Mouse (Mus musculus) left cerebral cortex, postnatal 14 days (tissue): ENCODE results near the gene Evc. TPM values are rescaled to one million over a fixed set of nuclear protein-coding genes. Genes with fewer than 3 reads are reported as not detected.
A peak's percentile ranks its signal among the peaks of the same experiment; 100 is the strongest.

Experiments used
- DNase-seq, 2 experiments: peaks; one replicate each; pipeline ENCODE4 v3.0.0; 2021 to 2022; ENCODE audit warnings: low spot score in 2 of 2, mixed read lengths in 1 of 2
- intact Hi-C: fragments of 180-260 bp; cut with DNase I; formaldehyde crosslinking; loops from one replicate; pipeline ENCODE4 v1.15.1; 2025
- total RNA-seq, 2 experiments: library from RNA; stranded (reverse); gene quantifications; 2 replicates each; pipeline ENCODE4 v1.2.3; 2021

The Evc gene
- total RNA-seq, 2 experiments from 2014 or later: 3.7 to 6.1 TPM

DNA sequence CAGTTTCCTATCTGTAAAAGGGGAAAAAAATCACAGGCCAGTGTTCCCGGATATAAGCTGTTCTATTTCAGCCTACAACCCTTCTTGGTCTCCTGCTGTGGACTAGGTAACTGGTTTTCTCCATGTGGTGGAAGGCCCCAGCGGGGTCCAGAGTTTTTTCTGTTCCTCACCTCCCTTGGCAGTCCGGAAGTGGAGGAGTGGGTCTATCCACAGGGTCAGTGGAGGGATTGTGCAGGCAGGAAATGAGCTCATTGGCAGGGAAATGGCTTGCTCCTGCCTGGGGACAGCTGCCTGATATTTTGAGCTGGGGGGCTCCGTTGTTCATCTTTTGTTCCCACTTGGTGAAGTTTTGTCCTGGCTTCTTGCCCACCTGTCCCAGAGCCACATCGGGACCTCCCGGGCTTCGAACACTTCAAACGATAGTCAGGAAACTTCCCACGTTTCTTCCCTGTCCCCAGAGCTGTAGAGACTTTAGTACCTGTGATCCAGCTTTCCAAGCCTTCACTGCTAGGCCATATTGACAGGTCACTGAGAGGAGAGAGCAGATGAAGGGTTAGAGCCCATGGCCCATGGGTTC lies 91.9 kb downstream of the Evc start:
- DNase-seq: no peak
- intact Hi-C loops: loop anchor here (2.0 kb wide), 1 partner anchor 44 kb away; no protein-coding TSS in a partner anchor

- DNase-seq: peak; percentile 76 to 79
- intact Hi-C loops: loop anchor here (2.0 kb wide), 1 partner anchor 45 kb away; no protein-coding TSS in a partner anchor
Measured at GRCm38 (mm10) chr5:37244161-37244560, 92.5 kb downstream of the Evc start.

- peak in 1 of 2 experiments; percentile 47 for DNase-seq
- intact Hi-C loops: loop anchor here (2.0 kb wide), 1 partner anchor 67 kb away; no protein-coding TSS in a partner anchor
Measured at GRCm38 (mm10) chr5:37243169-37243886, 93.4 kb downstream of the Evc start.

DNA sequence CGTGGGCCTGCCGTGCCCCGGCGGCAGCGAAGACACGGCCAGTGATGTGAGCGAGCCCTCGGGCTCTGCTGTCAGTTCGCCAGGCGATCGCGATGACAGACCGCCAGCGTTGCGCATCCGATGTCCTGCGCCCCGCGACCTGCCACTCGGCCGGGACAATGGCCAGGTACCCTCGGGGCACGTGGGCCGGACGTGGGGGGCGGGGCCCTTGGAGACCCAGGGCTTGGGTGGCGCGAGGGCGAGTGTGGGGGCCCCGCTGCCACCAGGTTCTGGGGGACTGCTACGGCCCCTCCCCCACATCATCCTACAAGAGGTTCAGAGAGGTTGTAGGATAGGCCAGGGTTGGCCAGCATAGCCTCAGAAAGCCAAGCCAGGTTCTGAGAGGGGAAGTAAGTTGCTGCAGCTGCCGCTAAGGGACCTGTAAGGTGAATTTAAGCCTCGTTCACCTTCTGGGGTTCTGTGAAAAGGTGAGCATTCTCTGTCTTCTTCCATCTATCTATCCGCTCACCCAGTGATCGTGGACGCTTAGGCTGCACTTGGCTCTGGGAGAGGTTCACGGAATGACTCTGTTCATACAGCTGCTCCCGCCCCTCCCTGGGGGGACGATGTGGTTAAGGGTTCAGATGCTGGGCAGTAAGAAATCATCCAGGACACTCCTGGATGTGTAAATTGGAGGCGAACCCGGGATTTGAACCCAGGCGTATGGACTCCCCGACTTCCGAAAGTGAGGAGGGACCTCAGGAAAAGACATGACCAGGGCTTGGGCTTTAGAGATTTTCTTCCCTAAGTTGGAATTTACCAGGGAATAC lies 94.1 kb downstream of the Evc start:
- no peak for DNase-seq
- intact Hi-C loops: loop anchor here (2.0 kb wide), 1 partner anchor 66 kb away; no protein-coding TSS in a partner anchor

GRCm38 (mm10) chr5:37241651-37242151 lies 95.0 kb downstream of the Evc start, which contains the start of gene Crmp1:
Gene Crmp1 (plus strand): TSS chr5:37241940.
- intact Hi-C loops: loop anchor here (2.0 kb wide), 1 partner anchor 65 kb away; no protein-coding TSS in a partner anchor
- peak; percentile 80 to 88 for DNase-seq

DNA sequence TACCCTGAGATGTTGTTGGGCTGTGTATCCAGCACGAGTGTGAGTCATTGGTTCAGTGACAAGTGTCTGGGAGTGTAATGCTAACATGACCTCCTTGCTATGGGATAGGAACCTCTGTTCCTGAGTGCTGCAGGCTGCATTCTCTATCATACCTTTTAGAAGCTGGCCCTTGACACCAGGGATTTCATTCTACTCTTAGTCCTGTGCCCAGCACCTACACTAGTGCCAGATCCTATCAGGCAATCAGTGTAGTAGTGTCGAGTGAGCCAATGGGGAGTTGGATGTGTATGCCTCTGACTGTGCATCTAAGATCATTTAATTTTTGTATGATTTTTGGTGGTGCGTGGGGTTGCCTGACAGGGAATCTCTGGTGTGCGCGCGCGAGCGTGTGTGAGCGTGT lies 95.5 kb downstream of the Evc start:
- intact Hi-C loops: no loop called here
- DNase-seq: no peak

- intact Hi-C loops: no loop called here
- no peak for DNase-seq
Measured at GRCm38 (mm10) chr5:37240550-37240949, 96.1 kb downstream of the Evc start.

Other genes with a start within 250 kb of the Evc start
- gene Crmp1, start 95.0 kb downstream of the Evc start, total RNA-seq: 100 to 1,000 TPM; 376 to 387 TPM
- 1 to 10 TPM; 5.5 to 6.0 TPM for gene Evc2, start 1.6 kb upstream of the Evc start, total RNA-seq